Mouse (Mus musculus) kidney, postnatal 14 days (tissue): ENCODE data around the gene Arap1.
A peak's percentile ranks its signal among the peaks of the same experiment; 100 is the strongest.

Source experiments
- DNase-seq: peaks from one replicate; pipeline ENCODE4 v3.0.0; 2022; ENCODE audit warnings: mixed read lengths

Gene Arap1

GRCm38 (mm10) chr7:101367901-101368852 lies 20.3 kb downstream of the Arap1 start:
- DNase-seq, result no peak

GRCm38 (mm10) chr7:101369666-101370065 lies 21.8 kb downstream of the Arap1 start:
- DNase-seq, result no peak

GRCm38 (mm10) chr7:101373082-101373481 lies 25.2 kb downstream of the Arap1 start:
- no peak for DNase-seq

GRCm38 (mm10) chr7:101374155-101374554 lies 26.3 kb downstream of the Arap1 start:
- peak; percentile 71 for DNase-seq

- no peak for DNase-seq
Measured at GRCm38 (mm10) chr7:101376701-101377340, 29.0 kb downstream of the Arap1 start.

- peak; percentile 86 for DNase-seq
Measured at GRCm38 (mm10) chr7:101377741-101378262, 29.9 kb downstream of the Arap1 start.

- DNase-seq, result no peak
Measured at GRCm38 (mm10) chr7:101378285-101378684, 30.4 kb downstream of the Arap1 start.

GRCm38 (mm10) chr7:101378796-101379465 lies 31.1 kb downstream of the Arap1 start:
- DNase-seq, result peak; percentile 58

- DNase-seq, result no peak
Measured at GRCm38 (mm10) chr7:101379732-101380131, 31.9 kb downstream of the Arap1 start.

- peak; percentile 49 for DNase-seq
Measured at GRCm38 (mm10) chr7:101381512-101381911, 33.6 kb downstream of the Arap1 start.

- peak; percentile 43 for DNase-seq
Measured at GRCm38 (mm10) chr7:101382378-101382777, 34.5 kb downstream of the Arap1 start.

- DNase-seq, result no peak
Measured at GRCm38 (mm10) chr7:101383756-101384155, 35.9 kb downstream of the Arap1 start.

- no peak for DNase-seq
Measured at GRCm38 (mm10) chr7:101384931-101385330, 37.1 kb downstream of the Arap1 start.

GRCm38 (mm10) chr7:101385331-101385733 lies 37.5 kb downstream of the Arap1 start:
- DNase-seq, result peak; percentile 49

- peak; percentile 50 for DNase-seq
Measured at GRCm38 (mm10) chr7:101385866-101386452, 38.1 kb downstream of the Arap1 start.

GRCm38 (mm10) chr7:101389256-101389655 lies 41.4 kb downstream of the Arap1 start:
- DNase-seq, result no peak

GRCm38 (mm10) chr7:101391909-101392479 lies 44.1 kb downstream of the Arap1 start:
- no peak for DNase-seq

GRCm38 (mm10) chr7:101393015-101393414 lies 45.1 kb downstream of the Arap1 start:
- no peak for DNase-seq

- DNase-seq, result peak; percentile 78
Measured at GRCm38 (mm10) chr7:101393694-101394504, 46.0 kb downstream of the Arap1 start.

GRCm38 (mm10) chr7:101394569-101394968 lies 46.7 kb downstream of the Arap1 start:
- DNase-seq, result no peak

- peak; percentile 52 for DNase-seq
Measured at GRCm38 (mm10) chr7:101395471-101395870, 47.6 kb downstream of the Arap1 start.
